Mouse (Mus musculus) splenic B cell, adult 2 months (primary cell): Measurements from ENCODE around the gene Uqcr11.

Experiments used
- DNase-seq: peaks from one replicate; pipeline ENCODE4 v3.0.0-alpha.2; 2011; ENCODE audit warnings: low read depth, low spot score
- H3K27me3 ChIP-seq: 2 replicates; pipeline ENCODE4 v1.6.1; 2012; ENCODE audit warnings: mild to moderate bottlenecking, low read length, moderate library complexity, mixed read lengths; ENCODE audit not compliant: control insufficient read depth, poor library complexity, insufficient read depth, severe bottlenecking
- H3K36me3 ChIP-seq: 2 replicates; pipeline ENCODE4 v1.6.1; 2012; ENCODE audit warnings: mild to moderate bottlenecking, low read length, moderate library complexity, mixed read lengths; ENCODE audit not compliant: control insufficient read depth, poor library complexity, insufficient read depth, severe bottlenecking

Uqcr11 gene

GRCm38 (mm10) chr10:80383431-80383830 is 23.2 kb downstream of the Uqcr11 start:
- no peak for DNase-seq
- peaks cover 5% of the 10 kb centered on the region; the same call in 1 of the 2 replicates for H3K36me3 ChIP-seq

GRCm38 (mm10) chr10:80382641-80383365 is 23.8 kb downstream of the Uqcr11 start:
- H3K36me3 ChIP-seq, result peaks cover 5% of the 10 kb centered on the region; the same call in 1 of the 2 replicates
- no peaks in the 10 kb centered on the region for H3K27me3 ChIP-seq
- no peak for DNase-seq

More at GRCm38 (mm10) chr10:80383431-80383830, 23.2 kb downstream of the Uqcr11 start:
- no peaks in the 10 kb centered on the region for H3K27me3 ChIP-seq

GRCm38 (mm10) chr10:80377716-80378115 is 28.9 kb downstream of the Uqcr11 start:
- Histone ChIP-seq H3K36me3 (peaks cover 5% of the 10 kb centered on the region; the same call in 1 of the 2 replicates), H3K27me3 (no peaks in the 10 kb centered on the region)
- peak; percentile 56 for DNase-seq

- DNase-seq, result peak; percentile 96
- Histone ChIP-seq H3K27me3 (no peaks in the 10 kb centered on the region), H3K36me3 (no peaks in the 10 kb centered on the region)
These were observed 30.5 kb downstream of the Uqcr11 start for GRCm38 (mm10) chr10:80376160-80376559.

- DNase-seq, result peak; percentile 73
- Histone ChIP-seq H3K27me3 (no peaks in the 10 kb centered on the region), H3K36me3 (no peaks in the 10 kb centered on the region)
These were observed 32.6 kb downstream of the Uqcr11 start for GRCm38 (mm10) chr10:80374063-80374462.

GRCm38 (mm10) chr10:80372706-80373105 is 33.9 kb downstream of the Uqcr11 start:
- Histone ChIP-seq H3K36me3 (no peaks in the 10 kb centered on the region), H3K27me3 (no peaks in the 10 kb centered on the region)
- DNase-seq, result no peak

- DNase-seq, result no peak
- Histone ChIP-seq H3K27me3 (no peaks in the 10 kb centered on the region), H3K36me3 (no peaks in the 10 kb centered on the region)
These were observed 34.6 kb downstream of the Uqcr11 start for GRCm38 (mm10) chr10:80371983-80372382.

GRCm38 (mm10) chr10:80371411-80371966 is 35.1 kb downstream of the Uqcr11 start:
- peak; percentile 90 for DNase-seq
- no peaks in the 10 kb centered on the region for H3K27me3 ChIP-seq
- H3K36me3 ChIP-seq, result no peaks in the 10 kb centered on the region

GRCm38 (mm10) chr10:80369995-80370747 is 36.5 kb downstream of the Uqcr11 start:
- Histone ChIP-seq H3K36me3 (no peaks in the 10 kb centered on the region), H3K27me3 (no peaks in the 10 kb centered on the region)
- peak; percentile 60 for DNase-seq

- Histone ChIP-seq H3K36me3 (no peaks in the 10 kb centered on the region), H3K27me3 (no peaks in the 10 kb centered on the region)
- DNase-seq, result no peak
These were observed 38.2 kb downstream of the Uqcr11 start for GRCm38 (mm10) chr10:80368392-80368791.

- Histone ChIP-seq H3K36me3 (no peaks in the 10 kb centered on the region), H3K27me3 (no peaks in the 10 kb centered on the region)
- DNase-seq, result peak; percentile 31
These were observed 38.7 kb downstream of the Uqcr11 start for GRCm38 (mm10) chr10:80367954-80368353.

GRCm38 (mm10) chr10:80365736-80366135 is 40.9 kb downstream of the Uqcr11 start:
- Histone ChIP-seq H3K27me3 (no peaks in the 10 kb centered on the region), H3K36me3 (no peaks in the 10 kb centered on the region)
- DNase-seq, result no peak

- no peak for DNase-seq
- no peaks in the 10 kb centered on the region for H3K36me3 ChIP-seq
- H3K27me3 ChIP-seq, result no peaks in the 10 kb centered on the region
These were observed 42.9 kb downstream of the Uqcr11 start for GRCm38 (mm10) chr10:80363734-80364133.

- H3K36me3 ChIP-seq, result no peaks in the 10 kb centered on the region
- peak; percentile 41 for DNase-seq
- H3K27me3 ChIP-seq, result no peaks in the 10 kb centered on the region; the same call in 1 of the 2 replicates
These were observed 48.5 kb downstream of the Uqcr11 start for GRCm38 (mm10) chr10:80357994-80358639.
